Mouse (Mus musculus) kidney, adult 2 months (tissue): ENCODE measurements around the gene Pirt.

Experiments
- CTCF ChIP-seq: fragments of 200-500 bp; conservative IDR thresholded peaks from 2 replicates; pipeline ENCODE4 v1.5.1; 2011; ENCODE audit warnings: low read depth, mild to moderate bottlenecking, control low read depth, low read length, moderate library complexity, mixed read lengths; ENCODE audit not compliant: insufficient read depth, insufficient read length
- POLR2A ChIP-seq: fragments of 200-500 bp; IDR thresholded peaks from one replicate; pipeline ENCODE4 v1.6.1; 2011; ENCODE audit warnings: low read depth, low read length, control low read depth

DNA sequence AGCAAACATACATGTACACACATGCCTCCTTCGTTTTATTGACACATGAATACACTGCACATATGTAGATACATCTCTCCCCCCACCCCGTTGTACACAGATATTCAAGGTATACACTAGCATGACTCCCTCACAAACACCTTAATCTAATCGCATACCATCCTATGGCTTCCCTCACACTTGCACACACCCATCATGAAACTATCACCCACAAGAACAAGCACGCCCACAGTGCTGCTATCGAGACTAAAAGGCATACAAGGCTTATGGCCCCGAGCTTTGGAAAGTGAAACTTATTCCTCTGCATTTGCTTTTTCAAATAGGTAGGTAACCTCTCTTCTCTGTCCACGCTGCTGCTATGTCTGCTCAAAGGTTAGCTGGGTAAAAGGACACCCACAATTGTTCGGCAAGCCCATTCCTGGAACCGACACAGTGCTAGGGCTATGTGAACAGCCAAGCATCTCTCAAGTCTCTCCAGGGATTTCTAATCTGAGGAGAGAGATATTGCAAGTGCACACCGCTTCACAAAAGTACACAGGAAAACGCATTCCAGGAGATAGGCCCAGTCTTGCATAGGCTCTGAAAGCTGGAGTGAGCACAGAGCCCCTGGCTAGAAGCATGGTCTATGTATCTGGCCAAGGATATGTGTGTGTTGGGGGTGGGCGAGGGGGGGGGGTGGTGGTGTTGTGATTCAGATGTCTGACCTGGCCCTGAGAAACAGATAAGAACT, 49.8 kb downstream of the Pirt start:
- TF ChIP-seq CTCF: no peak
- TF ChIP-seq POLR2A: no peak
